Mouse (Mus musculus): ENCODE data around the gene Zkscan2.

Gene Zkscan2

GRCm38 (mm10) chr7:123431206-123431605 lies 69.0 kb downstream of the Zkscan2 start:
- no peak for DNase-seq (ENCODE audit: low read depth)

GRCm38 (mm10) chr7:123430411-123430705 lies 69.9 kb downstream of the Zkscan2 start:
- DNase-seq (ENCODE audit: low read depth) = no peak

GRCm38 (mm10) chr7:123429624-123430410 lies 70.4 kb downstream of the Zkscan2 start:
- DNase-seq (ENCODE audit: low read depth) = peak; percentile 84
